Mouse (Mus musculus) neural tube, embryonic 14.5 days (tissue): Measurements from ENCODE around the gene Gm17535. TPM values are rescaled to one million over a fixed set of nuclear protein-coding genes. Genes with fewer than 3 reads are reported as not detected.
"Not testable (repeated sequence)": the region's sequence is repeated elsewhere in the genome, so short reads cannot be mapped to it uniquely, and the experiment has no call there.

Experiments used
- ATAC-seq: fragments of 200-750 bp; cut with Nextera tagmentation; 2 replicates; pipeline ENCODE4 v1.8.0; 2017; ENCODE audit warnings: low read depth, mild to moderate bottlenecking, moderate TSS enrichment, moderate library complexity
- H3K27ac ChIP-seq: fragments of 300-500 bp; sonication (generic); 2 replicates; pipeline ENCODE4 v1.5.1; 2014; ENCODE audit warnings: low read depth, mild to moderate bottlenecking, control low read depth, low read length, moderate library complexity, mixed read lengths
- H3K27me3 ChIP-seq: fragments of 300-500 bp; sonication (generic); 2 replicates; pipeline ENCODE4 v1.6.1; 2014; ENCODE audit warnings: low read length; ENCODE audit not compliant: control insufficient read depth, insufficient read depth
- H3K36me3 ChIP-seq: fragments of 300-500 bp; sonication (generic); 2 replicates; pipeline ENCODE4 v1.6.1; 2014; ENCODE audit warnings: low read length, mixed read lengths; ENCODE audit not compliant: control insufficient read depth, insufficient read depth
- H3K4me1 ChIP-seq: fragments of 300-500 bp; sonication (generic); 2 replicates; pipeline ENCODE4 v1.6.1; 2014; ENCODE audit warnings: low read length; ENCODE audit not compliant: control insufficient read depth, insufficient read depth
- H3K4me2 ChIP-seq: fragments of 300-500 bp; sonication (generic); 2 replicates; pipeline ENCODE4 v1.6.1; 2014; ENCODE audit warnings: mild to moderate bottlenecking, low read depth, low read length, control low read depth
- H3K4me3 ChIP-seq: fragments of 300-500 bp; sonication (generic); 2 replicates; pipeline ENCODE4 v1.5.1; 2014; ENCODE audit warnings: low read depth, low read length, control low read depth, mixed read lengths
- H3K9ac ChIP-seq: fragments of 300-500 bp; sonication (generic); replicated peaks from 2 replicates; pipeline ENCODE4 v1.6.1; 2014; ENCODE audit warnings: low read depth, mild to moderate bottlenecking, control low read depth, low read length, mixed read lengths
- H3K9me3 ChIP-seq: fragments of 300-500 bp; sonication (generic); 2 replicates; pipeline ENCODE4 v1.6.1; 2016; ENCODE audit warnings: low read length; ENCODE audit not compliant: control insufficient read depth
- WGBS: fragments of 180-500 bp; shearing (Covaris S2); extraction: QIAGEN DNeasy Blood & Tissue Kit; methylation state at CpG from one replicate; pipeline ENCODE4 v1.1.7; 2014; 5-methylcytosine and 5-hydroxymethylcytosine counted together
- polyA plus RNA-seq: library from polyadenylated mRNA; unstranded; fragments of >200 nt; fragmentation: Nextera tagmentation; extraction: Ambion mirVana; gene quantifications from 2 replicates; pipeline ENCODE4 v1.2.1, GENCODE M21; 2014

The Gm17535 gene
- polyA plus RNA-seq = not detected in 2 replicates

GRCm38 (mm10) chr9:3034299-3034698, at the start of gene Gm17535:
Gm17535 (plus strand) TSS chr9:3034599.
- H3K9ac ChIP-seq, H3K4me3 ChIP-seq, ATAC-seq, H3K4me2 ChIP-seq, H3K27ac ChIP-seq, H3K36me3 ChIP-seq, H3K9me3 ChIP-seq, H3K4me1 ChIP-seq, H3K27me3 ChIP-seq: not testable (repeated sequence)
- WGBS = no CpG with 5 or more reads among the region's 8 CpGs

- not testable (repeated sequence) for H3K9ac ChIP-seq, H3K4me2 ChIP-seq, H3K36me3 ChIP-seq, H3K4me1 ChIP-seq, ATAC-seq, H3K27me3 ChIP-seq, H3K9me3 ChIP-seq, H3K27ac ChIP-seq, H3K4me3 ChIP-seq
- 69% methylated on average over 12 of the region's 12 CpGs for WGBS
These were observed 33.9 kb upstream of the Gm17535 start, which contains the start of gene Gm10722 for GRCm38 (mm10) chr9:3000445-3000972. Gm10722 (plus strand) TSS chr9:3000922.

- not testable (repeated sequence) for H3K36me3 ChIP-seq, H3K4me1 ChIP-seq, H3K27me3 ChIP-seq, H3K4me2 ChIP-seq, H3K9ac ChIP-seq, ATAC-seq, H3K4me3 ChIP-seq, H3K27ac ChIP-seq, H3K9me3 ChIP-seq
- 66% methylated on average over 8 of the region's 8 CpGs for WGBS
These were observed 33.4 kb upstream of the Gm17535 start for GRCm38 (mm10) chr9:3001006-3001405.

- H3K4me2 ChIP-seq, H3K9me3 ChIP-seq, H3K27me3 ChIP-seq, H3K9ac ChIP-seq, H3K27ac ChIP-seq, H3K4me1 ChIP-seq, H3K36me3 ChIP-seq, H3K4me3 ChIP-seq: not testable (repeated sequence)
- WGBS = 62% methylated on average over 8 of the region's 11 CpGs
- ATAC-seq = peak; percentile 90
These were observed 32.3 kb upstream of the Gm17535 start for GRCm38 (mm10) chr9:3001948-3002659.

GRCm38 (mm10) chr9:3002794-3003396, 31.5 kb upstream of the Gm17535 start, which contains the start of gene Gm11168:
Gm11168 (plus strand) TSS chr9:3003346.
- not testable (repeated sequence) for H3K4me2 ChIP-seq, H3K27ac ChIP-seq, H3K9ac ChIP-seq, H3K4me1 ChIP-seq, H3K9me3 ChIP-seq, H3K4me3 ChIP-seq, H3K36me3 ChIP-seq, ATAC-seq, H3K27me3 ChIP-seq
- 74% methylated on average over 6 of the region's 14 CpGs for WGBS

GRCm38 (mm10) chr9:3006179-3006578, 28.2 kb upstream of the Gm17535 start:
- not testable (repeated sequence) for H3K4me1 ChIP-seq, H3K9ac ChIP-seq, H3K4me3 ChIP-seq, H3K9me3 ChIP-seq, H3K27me3 ChIP-seq, H3K27ac ChIP-seq, H3K4me2 ChIP-seq, ATAC-seq, H3K36me3 ChIP-seq
- WGBS = 83% methylated on average over 1 of the region's 5 CpGs

- not testable (repeated sequence) for H3K27ac ChIP-seq, H3K4me3 ChIP-seq, H3K4me1 ChIP-seq, H3K36me3 ChIP-seq, H3K9ac ChIP-seq, H3K4me2 ChIP-seq, H3K27me3 ChIP-seq, H3K9me3 ChIP-seq
- WGBS = 66% methylated on average over 7 of the region's 8 CpGs
- peak; percentile 71 for ATAC-seq
These were observed 27.8 kb upstream of the Gm17535 start for GRCm38 (mm10) chr9:3006636-3007035.

- H3K4me3 ChIP-seq, H3K9ac ChIP-seq, H3K36me3 ChIP-seq, H3K27ac ChIP-seq, H3K9me3 ChIP-seq, H3K4me1 ChIP-seq, H3K4me2 ChIP-seq, H3K27me3 ChIP-seq: not testable (repeated sequence)
- ATAC-seq = 0 out of 2 replicates have a peak, but pooled peaks have one; percentile 25
- 73% methylated on average over 6 of the region's 9 CpGs for WGBS
These were observed 27.1 kb upstream of the Gm17535 start for GRCm38 (mm10) chr9:3007272-3007671.

- ATAC-seq = peak; percentile 59
- no CpG with 5 or more reads among the region's 5 CpGs for WGBS
- H3K4me2 ChIP-seq, H3K27me3 ChIP-seq, H3K4me1 ChIP-seq, H3K27ac ChIP-seq, H3K36me3 ChIP-seq, H3K9me3 ChIP-seq, H3K4me3 ChIP-seq, H3K9ac ChIP-seq: not testable (repeated sequence)
These were observed 25.1 kb upstream of the Gm17535 start for GRCm38 (mm10) chr9:3009331-3009730.
